Mouse (Mus musculus) midbrain, embryonic 14.5 days (tissue): ENCODE measurements at regions not wholly inside any gene's neighbourhood (a gene's known extent, or its start where the extent isn't known, plus 50 kb on each side); places are given as distances from the start of the nearest gene placed in this dataset.
"Not testable (repeated sequence)": the region's sequence is repeated elsewhere in the genome, so short reads cannot be mapped to it uniquely, and the experiment has no call there.

Experiments used
- ATAC-seq: fragments of 200-750 bp; cut with Nextera tagmentation; 2 replicates; pipeline ENCODE4 v1.8.0; 2017; ENCODE audit warnings: moderate number of reproducible peaks, moderate library complexity; ENCODE audit not compliant: low FRiP score, low TSS enrichment
- DNase-seq: peaks from one replicate; pipeline ENCODE4 v3.0.0-alpha.2; 2015
- H3K27ac ChIP-seq: fragments of 300-500 bp; sonication (generic); replicated peaks from 2 replicates; pipeline ENCODE4 v1.5.1; 2014; ENCODE audit warnings: mild to moderate bottlenecking, low read depth, low read length, moderate library complexity
- H3K27me3 ChIP-seq: fragments of 300-500 bp; sonication (generic); 2 replicates; pipeline ENCODE4 v1.6.1; 2014; ENCODE audit warnings: low read length, control low read depth, mixed read lengths; ENCODE audit not compliant: control insufficient read depth, insufficient read depth
- H3K36me3 ChIP-seq: fragments of 300-500 bp; sonication (generic); 2 replicates; pipeline ENCODE4 v1.6.1; 2014; ENCODE audit warnings: low read length, control low read depth; ENCODE audit not compliant: control insufficient read depth, insufficient read depth
- H3K4me1 ChIP-seq: fragments of 300-500 bp; sonication (generic); 2 replicates; pipeline ENCODE4 v1.6.1; 2014; ENCODE audit warnings: mild to moderate bottlenecking, antibody characterized with exemption, low read length, control low read depth; ENCODE audit not compliant: control insufficient read depth, insufficient read depth
- H3K4me2 ChIP-seq: fragments of 300-500 bp; sonication (generic); 2 replicates; pipeline ENCODE4 v1.6.1; 2014; ENCODE audit warnings: mild to moderate bottlenecking, low read length, moderate library complexity
- H3K4me3 ChIP-seq: fragments of 300-500 bp; sonication (generic); replicated peaks from 2 replicates; pipeline ENCODE4 v1.5.1; 2014; ENCODE audit warnings: low read depth, low read length
- H3K9ac ChIP-seq: fragments of 300-500 bp; sonication (generic); replicated peaks from 2 replicates; pipeline ENCODE4 v1.6.1; 2014; ENCODE audit warnings: mild to moderate bottlenecking, low read length, moderate library complexity
- H3K9me3 ChIP-seq: fragments of 300-500 bp; sonication (generic); 2 replicates; pipeline ENCODE4 v1.6.1; 2016; ENCODE audit warnings: low read length, control low read depth, mixed read lengths; ENCODE audit not compliant: control insufficient read depth
- WGBS: fragments of 180-500 bp; shearing (Covaris S2); extraction: QIAGEN DNeasy Blood & Tissue Kit; methylation state at CpG from one replicate; pipeline ENCODE4 v1.1.7; 2014; 5-methylcytosine and 5-hydroxymethylcytosine counted together

- no peaks in the 10 kb centered on the region for H3K36me3 ChIP-seq
- no peak overlapping the region for H3K4me2 ChIP-seq
- DNase-seq: no peak
- no peak overlapping the region for H3K27ac ChIP-seq
- no peaks in the 10 kb centered on the region for H3K27me3 ChIP-seq
- H3K9me3 ChIP-seq: no peaks in the 10 kb centered on the region
- 81% methylated on average over 8 of the region's 8 CpGs for WGBS
- no peak overlapping the region for H3K4me3 ChIP-seq
- no peak overlapping the region for H3K9ac ChIP-seq
- ATAC-seq: no peak
- H3K4me1 ChIP-seq: no peaks in the 10 kb centered on the region
Observed at GRCm38 (mm10) chr13:32449710-32450417, 111.3 kb upstream of the Gmds start.

GRCm38 (mm10) chr13:32444531-32444930, 106.0 kb upstream of the Gmds start:
- H3K4me1 ChIP-seq: no peaks in the 10 kb centered on the region
- WGBS: 67% methylated on average over 3 of the region's 3 CpGs
- no peak overlapping the region for H3K9ac ChIP-seq
- ATAC-seq: no peak
- no peaks in the 10 kb centered on the region for H3K36me3 ChIP-seq
- no peak overlapping the region for H3K27ac ChIP-seq
- DNase-seq: no peak
- H3K9me3 ChIP-seq: no peaks in the 10 kb centered on the region
- H3K4me2 ChIP-seq: no peak overlapping the region
- no peak overlapping the region for H3K4me3 ChIP-seq
- no peaks in the 10 kb centered on the region for H3K27me3 ChIP-seq

- WGBS: 86% methylated on average over 13 of the region's 13 CpGs
- Histone ChIP-seq H3K9me3 (no peaks in the 10 kb centered on the region), H3K36me3 (no peaks in the 10 kb centered on the region), H3K4me2 (no peak overlapping the region), H3K9ac (no peak overlapping the region), H3K4me3 (no peak overlapping the region), H3K4me1 (no peaks in the 10 kb centered on the region), H3K27ac (no peak overlapping the region), H3K27me3 (no peaks in the 10 kb centered on the region)
- no peak for ATAC-seq
- no peak for DNase-seq
Observed at GRCm38 (mm10) chr13:32442025-32442424, 103.5 kb upstream of the Gmds start.

- no peak overlapping the region for H3K4me2 ChIP-seq
- no peak overlapping the region for H3K9ac ChIP-seq
- H3K27me3 ChIP-seq: no peaks in the 10 kb centered on the region
- WGBS: 73% methylated on average over 5 of the region's 5 CpGs
- ATAC-seq (no peak), DNase-seq (peak; percentile 20)
- H3K4me3 ChIP-seq: no peak overlapping the region
- no peaks in the 10 kb centered on the region for H3K9me3 ChIP-seq
- no peaks in the 10 kb centered on the region for H3K4me1 ChIP-seq
- H3K36me3 ChIP-seq: no peaks in the 10 kb centered on the region
- H3K27ac ChIP-seq: no peak overlapping the region
Observed at GRCm38 (mm10) chr13:32435136-32435535, 96.6 kb upstream of the Gmds start.

GRCm38 (mm10) chr13:32428482-32428881, 89.9 kb upstream of the Gmds start:
- ATAC-seq: no peak
- H3K27me3 ChIP-seq: no peaks in the 10 kb centered on the region
- 50% methylated on average over 3 of the region's 3 CpGs for WGBS
- no peak overlapping the region for H3K27ac ChIP-seq
- H3K9ac ChIP-seq: no peak overlapping the region
- H3K4me3 ChIP-seq: no peak overlapping the region
- H3K4me1 ChIP-seq: no peaks in the 10 kb centered on the region
- no peaks in the 10 kb centered on the region for H3K36me3 ChIP-seq
- no peak overlapping the region for H3K4me2 ChIP-seq
- no peak for DNase-seq
- no peaks in the 10 kb centered on the region for H3K9me3 ChIP-seq

- Histone ChIP-seq H3K27me3 (no peaks in the 10 kb centered on the region), H3K4me3 (no peak overlapping the region), H3K27ac (no peak overlapping the region), H3K4me2 (no peak overlapping the region), H3K9me3 (no peaks in the 10 kb centered on the region), H3K36me3 (no peaks in the 10 kb centered on the region), H3K9ac (no peak overlapping the region), H3K4me1 (no peaks in the 10 kb centered on the region)
- ATAC-seq: no peak
- WGBS: 86% methylated on average over 13 of the region's 13 CpGs
- DNase-seq: no peak
Observed at GRCm38 (mm10) chr13:32426906-32427305, 88.4 kb upstream of the Gmds start.

- H3K9me3 ChIP-seq: no peaks in the 10 kb centered on the region
Observed at GRCm38 (mm10) chr13:32426199-32426598, 87.7 kb upstream of the Gmds start.

GRCm38 (mm10) chr13:32424543-32424942, 86.0 kb upstream of the Gmds start:
- ATAC-seq, H3K4me2 ChIP-seq, H3K9ac ChIP-seq, H3K36me3 ChIP-seq, DNase-seq, H3K4me1 ChIP-seq, H3K9me3 ChIP-seq, H3K27ac ChIP-seq, H3K4me3 ChIP-seq, H3K27me3 ChIP-seq: not testable (repeated sequence)
- WGBS: 85% methylated on average over 9 of the region's 9 CpGs

More at GRCm38 (mm10) chr13:32426199-32426598, 87.7 kb upstream of the Gmds start:
- H3K36me3 ChIP-seq: no peaks in the 10 kb centered on the region
- 73% methylated on average over 7 of the region's 7 CpGs for WGBS
- ATAC-seq (no peak), DNase-seq (no peak)
- H3K4me2 ChIP-seq: no peak overlapping the region
- H3K27me3 ChIP-seq: no peaks in the 10 kb centered on the region
- no peaks in the 10 kb centered on the region for H3K4me1 ChIP-seq
- no peak overlapping the region for H3K9ac ChIP-seq
- H3K27ac ChIP-seq: no peak overlapping the region
- no peak overlapping the region for H3K4me3 ChIP-seq

GRCm38 (mm10) chr13:32422485-32422884, 83.9 kb upstream of the Gmds start:
- H3K9me3 ChIP-seq: no peaks in the 10 kb centered on the region
- H3K27ac ChIP-seq: no peak overlapping the region
- 62% methylated on average over 2 of the region's 2 CpGs for WGBS
- H3K36me3 ChIP-seq: no peaks in the 10 kb centered on the region
- no peak overlapping the region for H3K4me2 ChIP-seq
- H3K4me1 ChIP-seq: no peaks in the 10 kb centered on the region
- DNase-seq (no peak), ATAC-seq (no peak)
- H3K27me3 ChIP-seq: no peaks in the 10 kb centered on the region
- no peak overlapping the region for H3K4me3 ChIP-seq
- H3K9ac ChIP-seq: no peak overlapping the region
